9 mouse cellular contexts compared by ENCODE assay signal in genomic region chr9:37613911-37614280, GRCm38 (mm10). TPM values are rescaled to one million over a fixed set of nuclear protein-coding genes. Genes with fewer than 3 reads are reported as not detected.
A peak's percentile ranks its signal among the peaks of the same experiment; 100 is the strongest.
DNase-seq lines count a peak whose midpoint lies in the region; ATAC-seq and TF ChIP-seq lines count a peak whose summit lies in the region.
"Had no signal": no experiment of that assay in that cellular context is flagged by ENCODE, and none has a peak within 500 bp of the region (broad histone marks: within the 10 kb centered on the region; RNA-seq: fewer than 3 reads in every experiment).

No protein-coding gene starts in this region.

- no peak for TF ChIP-seq CTCF in kidney, postnatal 0 days (IDR thresholded peaks at IDR 0.05; ENCODE audit: low read depth)

- ATAC-seq in kidney, postnatal 0 days (replicated peaks; ENCODE audit: low FRiP score, low read depth): no peak; the same call in 1 of the 2 replicates
- ATAC-seq in hindbrain, embryonic 16.5 days: no peak; the same call in none of the 2 replicates
- ATAC-seq in midbrain, embryonic 15.5 days (replicated peaks): no peak; the same call in 1 of the 2 replicates

- H3K9ac ChIP-seq in kidney, postnatal 0 days (ENCODE audit: low read depth, low read length): peak overlapping the region; percentile 54
- H3K9ac ChIP-seq in hindbrain, embryonic 16.5 days (ENCODE audit: low read depth, low read length): peak overlapping the region; percentile 56
- peak overlapping the region; percentile 66 for H3K9ac ChIP-seq in midbrain, embryonic 15.5 days

- no peak overlapping the region; the same call in 1 of the 2 replicates for H3K27ac ChIP-seq in kidney, postnatal 0 days
- H3K27ac ChIP-seq in embryonic facial prominence, embryonic 10.5 days (replicated peaks): peak overlapping the region; percentile 80
- H3K27ac ChIP-seq in hindbrain, embryonic 16.5 days (ENCODE audit: low read depth, low read length): peak overlapping the region; percentile 61
- peak overlapping the region; percentile 91 for H3K27ac ChIP-seq in midbrain, embryonic 15.5 days

- peak overlapping the region; percentile 58 for H3K4me3 ChIP-seq in kidney, postnatal 0 days (replicated peaks; ENCODE audit: low read depth, low read length)
- peak overlapping the region; percentile 81 for H3K4me3 ChIP-seq in embryonic facial prominence, embryonic 10.5 days
- H3K4me3 ChIP-seq in hindbrain, embryonic 16.5 days (ENCODE audit: low read length): peak overlapping the region; percentile 51
- peak overlapping the region; percentile 69 for H3K4me3 ChIP-seq in midbrain, embryonic 15.5 days

- 17% methylated on average over 6 of the region's 6 CpGs for WGBS in kidney, postnatal 0 days
- 21% methylated on average over 6 of the region's 6 CpGs for WGBS in embryonic facial prominence, embryonic 10.5 days
- 22% methylated on average over 6 of the region's 6 CpGs for WGBS in hindbrain, embryonic 16.5 days
- 20% methylated on average over 6 of the region's 6 CpGs for WGBS in midbrain, embryonic 15.5 days

- H3K4me1 ChIP-seq in kidney, postnatal 0 days (replicated peaks; ENCODE audit: insufficient read depth, low read length): 0 out of 2 replicates have a peak, but pooled peaks cover 4% of the 10 kb centered on the region
- peaks cover 5% of the 10 kb centered on the region for H3K4me1 ChIP-seq in embryonic facial prominence, embryonic 10.5 days
- peaks cover 6% of the 10 kb centered on the region for H3K4me1 ChIP-seq in hindbrain, embryonic 16.5 days (ENCODE audit: control insufficient read depth, insufficient read depth, low read depth, low read length)
- 0 out of 2 replicates have a peak, but pooled peaks cover 6% of the 10 kb centered on the region for H3K4me1 ChIP-seq in midbrain, embryonic 15.5 days

- no peak for DNase-seq in kidney, postnatal 0 days (ENCODE audit: low spot score)
- no peak for DNase-seq in kidney, adult 8-10 months
- no peak for DNase-seq in embryonic facial prominence, embryonic 10.5 days (ENCODE audit: low spot score)
- DNase-seq in layer of hippocampus, adult 18-20 months (ENCODE audit: low spot score in 2 of 2): no peak
- no peak for DNase-seq in cerebellum, adult 11-12 months
- no peak for DNase-seq in kidney, postnatal 4 days

- no peaks in the 10 kb centered on the region for H3K36me3 ChIP-seq in kidney, postnatal 0 days (ENCODE audit: insufficient read depth, low read length)
- no peaks in the 10 kb centered on the region for H3K36me3 ChIP-seq in embryonic facial prominence, embryonic 10.5 days (replicated peaks)
- H3K36me3 ChIP-seq in hindbrain, embryonic 16.5 days (ENCODE audit: control insufficient read depth, insufficient read depth, low read length): no peaks in the 10 kb centered on the region
- H3K36me3 ChIP-seq in midbrain, embryonic 15.5 days (replicated peaks): no peaks in the 10 kb centered on the region

- H3K27me3 ChIP-seq in kidney, postnatal 0 days (ENCODE audit: insufficient read depth, low read length): no peaks in the 10 kb centered on the region
- peaks cover 6% of the 10 kb centered on the region for H3K27me3 ChIP-seq in embryonic facial prominence, embryonic 10.5 days (replicated peaks; ENCODE audit: low read depth, poor library complexity, severe bottlenecking)
- H3K27me3 ChIP-seq in hindbrain, embryonic 16.5 days (replicated peaks; ENCODE audit: control insufficient read depth, insufficient read depth, low read length): no peaks in the 10 kb centered on the region
- 0 out of 2 replicates have a peak, but pooled peaks cover 4% of the 10 kb centered on the region for H3K27me3 ChIP-seq in midbrain, embryonic 15.5 days (replicated peaks)

- peak overlapping the region; percentile 70 for H3K4me2 ChIP-seq in kidney, postnatal 0 days (ENCODE audit: low read length)
- peak overlapping the region; percentile 63 for H3K4me2 ChIP-seq in hindbrain, embryonic 16.5 days (ENCODE audit: low read length)
- H3K4me2 ChIP-seq in midbrain, embryonic 15.5 days: peak overlapping the region; percentile 58

- no peaks in the 10 kb centered on the region for H3K9me3 ChIP-seq in kidney, postnatal 0 days (replicated peaks; ENCODE audit: low read length)
- no peaks in the 10 kb centered on the region for H3K9me3 ChIP-seq in embryonic facial prominence, embryonic 10.5 days
- H3K9me3 ChIP-seq in hindbrain, embryonic 16.5 days (ENCODE audit: control insufficient read depth, low read length): no peaks in the 10 kb centered on the region
- no peaks in the 10 kb centered on the region for H3K9me3 ChIP-seq in midbrain, embryonic 15.5 days

RNA-seq across cellular contexts. Expression of gene Spa17, which starts 0.4 kb away (rescaled TPM):
- polyA plus RNA-seq in kidney, postnatal 0 days (2015; fragmentation: Nextera tagmentation; extraction: Ambion mirVana): 10.7 and 12.3 TPM in 2 replicates
- 8.0 and 9.2 TPM in 2 replicates for polyA plus RNA-seq in embryonic facial prominence, embryonic 10.5 days (2016; fragmentation: Nextera tagmentation; extraction: Ambion mirVana)
- 7.6 and 9.6 TPM in 2 replicates for polyA plus RNA-seq in hindbrain, embryonic 16.5 days (2015; fragmentation: Nextera tagmentation; extraction: Ambion mirVana)
- 8.5 and 8.6 TPM in 2 replicates for polyA plus RNA-seq in midbrain, embryonic 15.5 days (2015; fragmentation: Nextera tagmentation; extraction: Ambion mirVana)
- 1 to 10 TPM; 1.5 to 2.8 TPM for total RNA-seq in layer of hippocampus, adult 18-20 months (2021)

RNA-seq across cellular contexts. Expression of gene Tbrg1, which starts 43.2 kb away (rescaled TPM):
- polyA plus RNA-seq in kidney, postnatal 0 days (2015; fragmentation: Nextera tagmentation; extraction: Ambion mirVana): 135 and 144 TPM in 2 replicates
- polyA plus RNA-seq in embryonic facial prominence, embryonic 10.5 days (2016; fragmentation: Nextera tagmentation; extraction: Ambion mirVana): 128 and 129 TPM in 2 replicates
- 87.1 and 89.2 TPM in 2 replicates for polyA plus RNA-seq in hindbrain, embryonic 16.5 days (2015; fragmentation: Nextera tagmentation; extraction: Ambion mirVana)
- 83.6 and 92.9 TPM in 2 replicates for polyA plus RNA-seq in midbrain, embryonic 15.5 days (2015; fragmentation: Nextera tagmentation; extraction: Ambion mirVana)
- 10 to 100 TPM; 44.4 to 45.6 TPM for total RNA-seq in layer of hippocampus, adult 18-20 months (2021)

RNA-seq across cellular contexts. Expression of gene Panx3, which starts 55.1 kb away (rescaled TPM):
- polyA plus RNA-seq in kidney, postnatal 0 days (2015; fragmentation: Nextera tagmentation; extraction: Ambion mirVana): 0.12 TPM in 1 of 2 replicates, not detected in the other
- polyA plus RNA-seq in embryonic facial prominence, embryonic 10.5 days (2016; fragmentation: Nextera tagmentation; extraction: Ambion mirVana): 0.09 TPM in 1 of 2 replicates, not detected in the other
- polyA plus RNA-seq in hindbrain, embryonic 16.5 days (2015; fragmentation: Nextera tagmentation; extraction: Ambion mirVana): 0.15 and 0.51 TPM in 2 replicates
- not detected in 2 replicates for polyA plus RNA-seq in midbrain, embryonic 15.5 days (2015; fragmentation: Nextera tagmentation; extraction: Ambion mirVana)
- not detected for total RNA-seq in layer of hippocampus, adult 18-20 months (2021)
- total RNA-seq: layer of hippocampus, postnatal 10 days had no signal

RNA-seq across cellular contexts. Expression of gene Siae, which starts 58.4 kb away (rescaled TPM):
- polyA plus RNA-seq in kidney, postnatal 0 days (2015; fragmentation: Nextera tagmentation; extraction: Ambion mirVana): 10.2 and 10.6 TPM in 2 replicates
- polyA plus RNA-seq in embryonic facial prominence, embryonic 10.5 days (2016; fragmentation: Nextera tagmentation; extraction: Ambion mirVana): 3.7 and 4.8 TPM in 2 replicates
- polyA plus RNA-seq in hindbrain, embryonic 16.5 days (2015; fragmentation: Nextera tagmentation; extraction: Ambion mirVana): 14.8 and 17.4 TPM in 2 replicates
- polyA plus RNA-seq in midbrain, embryonic 15.5 days (2015; fragmentation: Nextera tagmentation; extraction: Ambion mirVana): 11.5 and 12.0 TPM in 2 replicates
- total RNA-seq in layer of hippocampus, adult 18-20 months (2021): 10 to 100 TPM; 11.2 to 14.6 TPM
